Comparison of ENCODE assay signal across 8 mouse cellular contexts in genomic region chr4:55514733-55515176, GRCm38 (mm10). TPM values are rescaled to one million over a fixed set of nuclear protein-coding genes. Genes with fewer than 3 reads are reported as not detected.
A peak's percentile ranks its signal among the peaks of the same experiment; 100 is the strongest.
DNase-seq lines count a peak whose midpoint lies in the region; ATAC-seq and TF ChIP-seq lines count a peak whose summit lies in the region.

No protein-coding gene starts in this region.

- DNase-seq in ES-E14 (ENCODE audit: low read depth, low spot score) = peak; percentile 79
- peak; percentile 80 to 84 for DNase-seq in cerebellum, postnatal 10 days
- peak; percentile 57 to 70 for DNase-seq in frontal cortex, postnatal 25 days (ENCODE audit: low spot score in 2 of 2)
- DNase-seq in layer of hippocampus, postnatal 25 days (ENCODE audit: extremely low spot score in 1 of 2, low spot score in 1 of 2) = peak; percentile 72 to 76
- peak; percentile 85 for DNase-seq in lung, postnatal 10 days
- DNase-seq in ovary, postnatal 10 days (ENCODE audit: low spot score) = peak; percentile 74
- peak; percentile 74 for DNase-seq in thymus, postnatal 0 days (ENCODE audit: low spot score)

- no peaks in the 10 kb centered on the region for H3K9me3 ChIP-seq in ES-E14 (ENCODE audit: control insufficient read depth, insufficient read depth, low read depth, low read length)
- no peaks in the 10 kb centered on the region for H3K9me3 ChIP-seq in hindbrain, embryonic 12.5 days (replicated peaks)

- peak overlapping the region; percentile 66 for H3K4me2 ChIP-seq in hindbrain, embryonic 12.5 days (replicated peaks)

- peak overlapping the region; percentile 64 to 76 for H3K4me3 ChIP-seq in ES-E14 (ENCODE audit: insufficient read depth in 1 of 2, low read depth in 1 of 2, low read length in 2 of 2, poor library complexity in 1 of 2, severe bottlenecking in 1 of 2)
- H3K4me3 ChIP-seq in hindbrain, embryonic 12.5 days = peak overlapping the region; percentile 59

- in situ Hi-C loops in ES-E14 (cut with MboI; ENCODE audit: low sequenced_read_pairs in 2 of 2, unreplicated experiment in 2 of 2) = no loop called here

- peaks cover 1 to 3% of the 10 kb centered on the region in 2 experiments; a peak in 2 of 4 replicates for H3K4me1 ChIP-seq in ES-E14 (ENCODE audit: control insufficient read depth in 2 of 2, insufficient read depth in 2 of 2, low read length in 2 of 2, poor library complexity in 1 of 2)
- H3K4me1 ChIP-seq in hindbrain, embryonic 12.5 days = peaks cover 9% of the 10 kb centered on the region; the same call in 1 of the 2 replicates

- under 1% methylated on average over 39 of the region's 39 CpGs for WGBS in hindbrain, embryonic 12.5 days

- ATAC-seq in hindbrain, embryonic 12.5 days (ENCODE audit: low FRiP score) = peak; percentile 99

- no peak overlapping the region for H3K27ac ChIP-seq in ES-E14 (ENCODE audit: insufficient read depth, low read depth, low read length, poor library complexity, severe bottlenecking)
- peak overlapping the region; percentile 48; the same call in 1 of the 2 replicates for H3K27ac ChIP-seq in hindbrain, embryonic 12.5 days

- H3K36me3 ChIP-seq in ES-E14 (ENCODE audit: control insufficient read depth, insufficient read depth, low read length, poor library complexity, severe bottlenecking) = no peaks in the 10 kb centered on the region
- no peaks in the 10 kb centered on the region for H3K36me3 ChIP-seq in hindbrain, embryonic 12.5 days

- H3K27me3 ChIP-seq in hindbrain, embryonic 12.5 days = peaks cover 17% of the 10 kb centered on the region

- peak overlapping the region; percentile 71 for H3K9ac ChIP-seq in ES-E14 (ENCODE audit: insufficient read depth, low read depth, low read length, poor library complexity, severe bottlenecking)
- peak overlapping the region; percentile 80 for H3K9ac ChIP-seq in hindbrain, embryonic 12.5 days

TF ChIP-seq in ES-E14, 5 proteins besides CTCF, POLR2A, EP300 and RAD21:
- TF ChIP-seq MAFK (IDR thresholded peaks at IDR 0.05; ENCODE audit: insufficient read depth, low read depth, low read length) (no peak), CHD2 (IDR thresholded peaks at IDR 0.05; ENCODE audit: low read depth, low read length) (no peak), HCFC1 (IDR thresholded peaks at IDR 0.05; ENCODE audit: borderline replicate concordance, insufficient read depth, low read length) (no peak), ZC3H11A (IDR thresholded peaks at IDR 0.05; ENCODE audit: borderline replicate concordance, low read depth, low read length) (peak; percentile 20; the same call in 1 of the 2 replicates), ZNF384 (IDR thresholded peaks at IDR 0.05; ENCODE audit: low read depth, low read length) (no peak)
TF ChIP-seq in ES-E14: peak in this region for 1.

RNA-seq across cellular contexts. Expression of gene Klf4, which starts 17.5 kb away (rescaled TPM):
- 55.6 and 98.4 TPM in 2 replicates for total RNA-seq in ES-E14 (2012; rRNA removed)
- 4.8 and 5.9 TPM in 2 replicates for polyA plus RNA-seq in hindbrain, embryonic 12.5 days (2016; fragmentation: Nextera tagmentation; extraction: Ambion mirVana)
- 1 to 10 TPM; 5.2 to 5.3 TPM for total RNA-seq in layer of hippocampus, postnatal 25 days (2021)
- polyA plus RNA-seq in thymus, postnatal 0 days (2015; fragmentation: Nextera tagmentation; extraction: Ambion mirVana) = 3.0 and 3.4 TPM in 2 replicates
